Mouse (Mus musculus): ENCODE data around the gene Plxnb1. TPM values are rescaled to one million over a fixed set of nuclear protein-coding genes. Genes with fewer than 3 reads are reported as not detected.
"Not testable (repeated sequence)": the region's sequence is repeated elsewhere in the genome, so short reads cannot be mapped to it uniquely, and the experiment has no call there.

Gene Plxnb1
- polyA plus RNA-seq, 1 experiment from 2014 or later: 34.4 TPM

DNA sequence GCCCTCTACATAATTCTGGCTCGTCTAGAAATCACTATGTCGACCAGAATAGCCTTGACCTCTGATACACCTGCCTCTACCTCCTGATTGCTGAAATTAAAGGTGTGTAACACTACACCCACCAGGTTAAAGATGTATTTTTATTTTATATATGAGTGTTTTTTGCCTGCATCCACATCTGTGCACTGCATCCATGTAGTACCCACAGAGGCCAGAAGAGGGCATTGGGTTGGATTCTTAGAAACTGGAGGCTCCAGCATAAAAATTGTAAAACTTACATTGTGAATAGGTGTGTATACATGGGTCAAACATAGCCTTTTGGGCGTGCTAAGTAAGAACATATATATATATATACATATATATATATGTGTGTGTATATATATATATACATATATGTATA is 33.0 kb downstream of the Plxnb1 start:
- H3K27ac ChIP-seq: no peak overlapping the region
- 58% methylated on average over 3 of the region's 3 CpGs for WGBS
- H3K4me3 ChIP-seq: no peak overlapping the region
- H3K36me3 ChIP-seq: no peaks in the 10 kb centered on the region
- H3K27me3 ChIP-seq (ENCODE audit: insufficient read depth, poor library complexity, severe bottlenecking): no peaks in the 10 kb centered on the region
- DNase-seq (ENCODE audit: low spot score): no peak
- no peaks in the 10 kb centered on the region for H3K9me3 ChIP-seq
- no peaks in the 10 kb centered on the region for H3K4me1 ChIP-seq (replicated peaks)

GRCm38 (mm10) chr9:109130076-109130475 is 34.9 kb downstream of the Plxnb1 start:
- 90% methylated on average over 5 of the region's 5 CpGs for WGBS
- H3K27ac ChIP-seq: no peak overlapping the region
- H3K4me1 ChIP-seq (replicated peaks): no peaks in the 10 kb centered on the region
- H3K27me3 ChIP-seq (ENCODE audit: insufficient read depth, poor library complexity, severe bottlenecking): no peaks in the 10 kb centered on the region
- no peaks in the 10 kb centered on the region for H3K36me3 ChIP-seq
- no peak overlapping the region for H3K4me3 ChIP-seq
- no peaks in the 10 kb centered on the region for H3K9me3 ChIP-seq
- DNase-seq (ENCODE audit: low spot score): no peak

GRCm38 (mm10) chr9:109140414-109140813 is 45.2 kb downstream of the Plxnb1 start:
- H3K9me3 ChIP-seq; H3K36me3 ChIP-seq; H3K27ac ChIP-seq; H3K4me1 ChIP-seq (replicated peaks); H3K27me3 ChIP-seq (ENCODE audit: insufficient read depth, poor library complexity, severe bottlenecking); H3K4me3 ChIP-seq; DNase-seq (ENCODE audit: low spot score): not testable (repeated sequence)
- 71% methylated on average over 4 of the region's 4 CpGs for WGBS

DNA sequence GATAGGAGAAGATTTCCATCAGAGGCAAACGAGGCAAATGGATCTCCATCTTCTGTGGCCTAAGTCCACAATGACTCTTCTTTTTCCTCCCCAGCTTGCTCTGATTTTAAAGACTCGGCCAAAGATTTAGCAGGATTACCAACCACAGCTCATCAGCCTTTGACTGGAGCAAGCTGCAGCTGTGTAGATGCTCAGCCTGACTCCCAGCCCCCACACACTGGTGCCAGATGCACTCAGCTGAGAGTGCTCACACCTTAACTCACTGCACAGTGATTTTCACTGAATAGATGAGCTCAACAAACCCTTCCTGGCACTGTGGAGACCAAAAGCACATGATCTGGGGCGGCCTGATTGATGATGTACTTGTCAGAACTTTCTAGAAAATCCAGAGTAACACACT is 66.8 kb downstream of the Plxnb1 start, which contains the start of gene Fbxw21:
Gene Fbxw21, minus strand, starts transcription at position 101 of the 400 bp plus-strand sequence.
- H3K27me3 ChIP-seq (ENCODE audit: insufficient read depth, poor library complexity, severe bottlenecking): no peaks in the 10 kb centered on the region
- WGBS: 74% methylated on average over 3 of the region's 3 CpGs
- H3K9me3 ChIP-seq: no peaks in the 10 kb centered on the region
- H3K4me1 ChIP-seq (replicated peaks): no peaks in the 10 kb centered on the region
- DNase-seq (ENCODE audit: low spot score): no peak
- H3K27ac ChIP-seq: no peak within 1 kb of the TSS
- H3K4me3 ChIP-seq: no peak within 1 kb of the TSS
- H3K36me3 ChIP-seq: no peaks in the 10 kb centered on the region

DNA sequence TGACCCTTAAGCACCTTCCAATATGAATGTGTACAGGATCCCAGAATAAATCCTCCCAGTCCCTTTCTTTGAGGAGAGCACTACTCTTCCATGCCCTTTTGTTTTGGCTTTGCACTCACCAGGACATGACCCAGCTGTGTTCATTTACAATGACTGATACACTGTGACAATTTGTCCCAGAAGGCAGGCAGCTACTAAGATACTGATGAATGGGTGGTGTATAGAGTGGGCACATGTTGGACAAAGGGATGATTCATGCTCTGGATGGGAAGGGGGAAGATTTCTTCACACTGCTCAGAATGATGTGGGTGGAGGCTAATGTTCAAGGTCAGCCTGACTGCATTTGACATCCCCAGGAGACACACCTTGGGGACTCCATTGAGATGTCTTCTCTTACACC is 72.1 kb downstream of the Plxnb1 start:
- Histone ChIP-seq H3K4me3 (no peak overlapping the region), H3K27ac (no peak overlapping the region), H3K27me3 (ENCODE audit: insufficient read depth, poor library complexity, severe bottlenecking) (no peaks in the 10 kb centered on the region), H3K4me1 (replicated peaks) (no peaks in the 10 kb centered on the region), H3K36me3 (no peaks in the 10 kb centered on the region), H3K9me3 (peaks cover 11% of the 10 kb centered on the region)
- DNase-seq (ENCODE audit: low spot score): no peak

Other genes starting within 250 kb of the Plxnb1 start
- 11.2 and 12.6 TPM in 2 replicates for gene Slc26a6, start 242.1 kb upstream of the Plxnb1 start, polyA plus RNA-seq (2016; fragmentation: Nextera tagmentation; extraction: Ambion mirVana)
- 0.17 and 0.24 TPM in 2 replicates for gene Tmem89, start 180.8 kb upstream of the Plxnb1 start, polyA plus RNA-seq (2016; fragmentation: Nextera tagmentation; extraction: Ambion mirVana)
- gene Uqcrc1, start 158.8 kb upstream of the Plxnb1 start, polyA plus RNA-seq (2016; fragmentation: Nextera tagmentation; extraction: Ambion mirVana): 478 and 495 TPM in 2 replicates
- 1.2 and 3.3 TPM in 2 replicates for gene Col7a1, start 141.8 kb upstream of the Plxnb1 start, polyA plus RNA-seq (2016; fragmentation: Nextera tagmentation; extraction: Ambion mirVana)
- not detected in 2 replicates for gene Ucn2, start 109.4 kb upstream of the Plxnb1 start, polyA plus RNA-seq (2016; fragmentation: Nextera tagmentation; extraction: Ambion mirVana)
- gene Pfkfb4, start 103.6 kb upstream of the Plxnb1 start, polyA plus RNA-seq (2016; fragmentation: Nextera tagmentation; extraction: Ambion mirVana): 11.9 and 17.6 TPM in 2 replicates
- 38.8 and 43.6 TPM in 2 replicates for gene Shisa5, start 56.8 kb upstream of the Plxnb1 start, polyA plus RNA-seq (2016; fragmentation: Nextera tagmentation; extraction: Ambion mirVana)
- gene Trex1, start 35.7 kb upstream of the Plxnb1 start, polyA plus RNA-seq (2016; fragmentation: Nextera tagmentation; extraction: Ambion mirVana): 8.1 and 11.3 TPM in 2 replicates
- 30.5 and 32.1 TPM in 2 replicates for gene Atrip, start 21.3 kb upstream of the Plxnb1 start, polyA plus RNA-seq (2016; fragmentation: Nextera tagmentation; extraction: Ambion mirVana)
- 14.4 and 16.1 TPM in 2 replicates for gene Ccdc51, start 12.9 kb upstream of the Plxnb1 start, polyA plus RNA-seq (2016; fragmentation: Nextera tagmentation; extraction: Ambion mirVana)
- gene Tma7, start 12.8 kb upstream of the Plxnb1 start, polyA plus RNA-seq (2016; fragmentation: Nextera tagmentation; extraction: Ambion mirVana): 758 and 785 TPM in 2 replicates
- not detected in 2 replicates for gene Fbxw21, start 66.7 kb downstream of the Plxnb1 start, polyA plus RNA-seq (2016; fragmentation: Nextera tagmentation; extraction: Ambion mirVana)
- not detected in 2 replicates for gene Fbxw13, start 100.6 kb downstream of the Plxnb1 start, polyA plus RNA-seq (2016; fragmentation: Nextera tagmentation; extraction: Ambion mirVana)
- not detected in 2 replicates for gene Fbxw20, start 139.4 kb downstream of the Plxnb1 start, polyA plus RNA-seq (2016; fragmentation: Nextera tagmentation; extraction: Ambion mirVana)
- gene Fbxw14, start 192.3 kb downstream of the Plxnb1 start, polyA plus RNA-seq (2016; fragmentation: Nextera tagmentation; extraction: Ambion mirVana): not detected in 2 replicates
- gene Fbxw28, start 244.3 kb downstream of the Plxnb1 start, polyA plus RNA-seq (2016; fragmentation: Nextera tagmentation; extraction: Ambion mirVana): not detected in 2 replicates

All from hindbrain, embryonic 10.5 days (tissue).